Mouse (Mus musculus) ES-Bruce4 (cell line): ENCODE results near the gene Sox6.

Experiments used
- CTCF ChIP-seq: IDR thresholded peaks from one replicate; pipeline ENCODE4 v1.8.1; 2011; ENCODE audit warnings: low read depth, low read length
- EP300 ChIP-seq: IDR thresholded peaks from 2 replicates; pipeline ENCODE4 v1.6.1; 2011; ENCODE audit warnings: low read depth, low read length; ENCODE audit not compliant: insufficient read depth
- POLR2A ChIP-seq: IDR thresholded peaks from one replicate; pipeline ENCODE4 v1.8.1; 2011; ENCODE audit warnings: low read length; ENCODE audit not compliant: insufficient read depth

DNA sequence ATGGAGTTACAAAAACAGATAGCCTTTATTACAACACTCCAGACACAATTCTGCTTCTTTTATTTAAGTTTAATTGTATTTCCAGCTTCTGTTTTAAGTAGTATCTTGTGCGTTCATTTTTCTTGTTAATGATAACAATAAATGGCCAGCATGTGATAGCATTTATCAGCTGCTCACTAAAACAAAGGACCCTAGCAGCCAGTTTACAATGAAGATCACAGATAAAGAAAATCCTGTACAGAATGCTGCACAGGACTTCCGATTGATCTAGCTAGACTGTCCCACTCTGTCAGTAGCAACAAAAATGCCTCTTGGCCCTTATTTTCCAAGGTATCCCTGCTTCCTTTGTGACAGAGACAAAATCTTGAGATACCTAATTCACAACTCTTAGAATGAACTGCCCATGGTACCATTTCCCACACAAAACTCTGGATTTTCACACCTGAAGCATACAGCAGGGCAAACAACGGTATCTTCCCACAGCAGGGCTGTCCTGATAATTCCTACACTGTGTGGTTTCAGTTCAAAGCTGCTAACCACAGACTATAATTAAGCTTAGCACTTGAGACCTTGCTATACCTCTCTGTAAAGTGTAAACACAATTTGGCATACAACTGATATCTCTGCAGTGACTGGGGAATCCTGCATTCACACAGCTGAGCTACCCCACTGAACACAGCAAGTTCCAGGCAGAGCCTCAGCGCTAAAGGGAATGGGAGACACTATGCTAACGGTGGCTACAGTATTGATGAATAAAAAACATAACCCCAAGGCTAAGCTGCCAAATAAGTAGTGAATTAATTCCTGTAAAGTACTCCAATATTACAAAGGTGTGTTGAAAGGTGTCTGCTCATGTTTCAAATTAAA lies 134.4 kb downstream of the Sox6 start:
- TF ChIP-seq POLR2A, result no peak
- no peak for TF ChIP-seq CTCF
- no peak for TF ChIP-seq EP300
